Mouse (Mus musculus) G1E (cell line): ENCODE data around the gene Tmem161a.

Experiments used
- CTCF ChIP-seq: IDR thresholded peaks from 2 replicates; pipeline ENCODE4 v1.5.1; 2012; ENCODE audit warnings: low read depth, low read length, inconsistent platforms, mixed read lengths
- GATA1 ChIP-seq: IDR thresholded peaks from 2 replicates; pipeline ENCODE4 v1.6.1; 2012; ENCODE audit warnings: borderline replicate concordance, low read length, inconsistent platforms, mixed read lengths

GRCm38 (mm10) chr8:70152537-70153257 lies 19.5 kb upstream of the Tmem161a start:
- TF ChIP-seq GATA1 (no peak), CTCF (no peak)
